Mouse (Mus musculus) cerebellum, postnatal 4 days (tissue): ENCODE results near the gene Tuft1.
A peak's percentile ranks its signal among the peaks of the same experiment; 100 is the strongest.
"Not testable (repeated sequence)": the region's sequence is repeated elsewhere in the genome, so short reads cannot be mapped to it uniquely, and the experiment has no call there.

Source experiments
- DNase-seq, 2 experiments: peaks; one replicate each; pipeline ENCODE4 v3.0.0; 2022; ENCODE audit warnings: low spot score in 2 of 2, mixed read lengths in 1 of 2

Gene Tuft1

DNA sequence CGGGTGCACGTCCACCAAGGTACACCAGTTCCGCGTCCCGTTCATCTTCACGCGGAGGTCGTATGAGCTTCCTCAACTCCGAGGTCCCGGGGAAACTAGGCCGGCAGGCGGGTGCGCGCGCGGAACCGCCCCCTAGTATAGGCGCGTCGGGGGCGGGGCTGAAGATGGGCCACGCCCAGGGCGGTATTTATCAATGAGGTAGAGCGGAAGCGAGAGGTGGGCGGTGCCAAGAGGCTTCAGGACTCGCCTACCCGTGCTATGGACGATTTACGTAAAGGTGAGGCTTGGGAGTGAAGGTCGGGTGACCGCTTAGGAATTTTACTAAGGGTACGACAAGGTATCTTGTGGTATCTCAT, at the start of gene Tuft1:
Gene Tuft1, minus strand, starts transcription at position 133 of the 356 bp plus-strand sequence.
- peak; percentile 36 to 43 for DNase-seq

DNA sequence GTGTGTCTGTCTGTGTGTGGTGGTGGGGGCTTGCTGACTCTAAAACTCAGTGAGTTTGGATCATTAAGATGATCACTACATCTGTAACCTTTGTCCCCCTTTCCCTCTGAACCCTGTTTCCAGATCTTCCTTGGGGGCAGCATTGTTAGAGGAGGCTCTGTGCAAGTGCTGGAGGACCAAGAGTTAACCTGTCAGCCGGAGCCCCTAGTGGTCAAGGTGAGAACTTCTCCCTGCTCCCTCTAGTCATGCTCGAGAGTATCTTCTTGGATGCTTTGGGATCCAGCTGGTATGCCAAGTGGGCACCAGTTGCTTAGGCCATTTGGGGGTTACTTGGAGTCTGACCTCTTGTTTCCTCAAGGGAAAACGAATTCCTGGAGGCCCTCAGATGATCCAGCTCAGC, 44.7 kb upstream of the Tuft1 start:
- DNase-seq: peak in 1 of 2 experiments; percentile 20

DNA sequence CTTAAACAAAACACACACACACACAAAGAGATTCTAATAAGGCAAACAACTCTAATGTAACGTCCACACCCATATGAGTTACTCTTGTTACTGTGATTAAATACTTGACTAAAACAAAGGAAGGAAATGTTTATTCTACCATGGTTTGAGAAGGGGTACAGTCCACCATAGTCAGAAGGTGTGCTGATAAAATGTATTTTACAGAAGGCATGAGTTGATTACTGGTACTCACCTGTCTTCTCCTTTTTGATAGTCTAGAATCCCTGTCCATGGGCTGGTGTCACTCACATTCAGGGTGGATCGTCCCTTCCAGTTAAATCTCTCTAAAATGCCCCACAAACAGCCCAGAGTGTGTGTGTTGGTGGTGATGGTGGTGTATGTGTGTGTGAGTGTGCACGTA, 44.2 kb upstream of the Tuft1 start:
- DNase-seq: no peak

DNA sequence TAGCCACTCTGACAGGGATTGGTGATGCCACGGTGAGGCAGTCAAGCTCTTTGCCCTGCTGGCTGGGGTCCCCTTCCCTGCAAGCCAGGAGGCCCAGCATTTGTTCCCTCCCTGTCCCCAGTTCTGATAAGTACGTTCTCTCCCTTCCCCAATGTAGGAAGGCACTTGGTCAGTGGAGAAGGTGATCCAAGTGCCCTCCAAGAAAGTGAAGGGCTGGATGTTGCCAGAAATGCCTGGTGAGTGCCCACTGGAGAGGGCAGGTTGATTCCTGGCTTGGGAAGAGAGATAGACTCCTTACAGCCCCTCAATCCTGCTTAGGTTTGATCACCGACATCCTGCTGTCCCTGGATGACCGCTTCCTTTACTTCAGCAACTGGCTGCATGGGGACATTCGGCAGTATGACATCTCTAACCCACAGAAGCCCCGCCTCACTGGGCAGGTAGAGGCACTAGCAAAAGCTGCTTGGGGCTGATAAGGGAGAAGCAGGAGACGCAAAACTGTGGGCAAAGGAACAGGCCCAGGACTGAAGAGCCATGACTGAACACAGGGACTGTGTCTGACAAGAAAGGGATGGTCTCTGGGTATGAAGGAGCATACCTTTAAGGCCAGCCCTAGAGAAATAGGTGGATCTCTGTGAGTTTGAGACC, 43.6 kb upstream of the Tuft1 start:
- not testable (repeated sequence) for DNase-seq

DNA sequence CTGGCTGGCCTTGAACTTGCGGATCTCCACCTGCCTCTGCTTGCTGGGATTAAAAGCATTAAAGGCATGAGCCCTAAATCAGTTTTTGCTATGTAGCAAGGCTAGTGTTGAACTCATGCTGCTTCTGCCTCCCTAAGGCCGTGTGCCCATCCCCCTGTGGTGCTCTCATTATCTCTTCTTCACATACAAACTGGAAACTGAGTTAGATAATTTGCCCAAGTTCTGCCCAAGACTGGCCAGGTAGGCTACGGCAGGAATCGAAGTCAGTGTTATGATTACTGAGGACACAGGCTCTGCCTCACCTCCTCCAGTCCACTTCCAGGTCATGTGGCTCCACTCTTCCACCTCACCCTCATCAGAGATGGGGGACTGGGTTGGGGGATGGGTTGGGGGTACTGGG, 37.6 kb upstream of the Tuft1 start:
- not testable (repeated sequence) for DNase-seq

DNA sequence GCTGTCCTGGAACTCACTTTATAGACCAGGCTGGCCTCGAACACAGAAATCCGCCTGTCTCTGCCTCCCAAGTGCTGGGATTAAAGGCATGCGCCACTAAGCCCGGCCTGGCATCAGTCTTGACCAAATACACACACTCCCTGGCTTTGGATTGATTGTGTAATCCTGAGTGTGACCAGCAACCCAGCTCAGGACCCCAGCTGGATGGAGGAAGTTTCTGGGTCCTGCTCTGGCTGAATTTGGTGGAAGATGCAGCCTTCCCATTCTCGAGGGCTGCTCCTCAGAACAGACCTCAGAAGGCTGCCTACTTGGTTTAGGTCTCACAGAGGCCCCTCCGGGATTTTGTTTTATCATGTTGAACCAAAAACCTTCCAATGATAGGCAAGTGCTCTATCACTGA, 36.9 kb upstream of the Tuft1 start:
- DNase-seq: not testable (repeated sequence)

DNA sequence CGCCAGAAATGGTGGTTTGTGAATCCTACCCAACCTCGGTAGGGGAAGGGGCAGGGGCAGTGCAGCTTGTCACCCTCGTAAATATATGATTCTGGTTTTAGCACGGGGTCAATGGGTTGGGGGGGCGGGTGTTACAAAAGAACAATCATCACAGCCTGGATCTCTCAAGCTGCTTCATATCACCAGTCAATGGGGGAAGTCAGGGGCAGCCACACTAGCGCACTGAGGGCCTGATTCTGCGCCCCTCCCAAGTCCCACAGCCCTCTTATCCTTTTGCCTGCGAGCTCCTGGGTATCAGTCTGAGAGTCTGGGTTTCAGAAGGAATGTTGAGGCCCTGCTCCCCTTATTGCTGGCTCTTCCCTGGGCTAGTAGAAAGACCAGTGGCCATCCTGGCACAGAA, 35.2 kb upstream of the Tuft1 start:
- DNase-seq: not testable (repeated sequence)

DNA sequence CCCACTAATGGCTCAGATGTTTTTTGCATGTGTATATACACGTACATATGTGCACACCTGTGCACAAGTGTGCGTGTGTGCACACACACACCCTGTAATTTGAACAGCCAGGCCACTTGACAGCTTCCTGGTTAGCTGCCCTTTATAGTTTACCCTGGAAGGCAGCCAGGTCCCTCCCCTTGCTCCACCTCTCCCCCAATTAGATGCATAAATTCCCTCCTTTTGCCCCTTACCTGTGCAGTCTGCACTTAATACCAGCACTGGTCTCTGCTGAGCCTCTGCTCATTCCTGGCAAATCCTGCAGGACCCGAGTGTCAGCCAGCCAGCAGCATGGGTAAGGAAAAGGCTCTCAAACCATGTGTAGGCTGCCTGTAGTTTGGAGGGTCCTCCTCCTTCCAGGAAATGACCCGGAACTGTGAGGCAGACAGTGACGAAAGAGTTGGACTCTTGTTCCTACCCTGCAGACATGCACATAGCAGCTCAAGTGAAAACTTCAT, 34.7 kb upstream of the Tuft1 start, which contains the start of gene Selenbp2:
Gene Selenbp2, plus strand, starts transcription at position 228 of the 497 bp plus-strand sequence.
- no peak for DNase-seq

DNA sequence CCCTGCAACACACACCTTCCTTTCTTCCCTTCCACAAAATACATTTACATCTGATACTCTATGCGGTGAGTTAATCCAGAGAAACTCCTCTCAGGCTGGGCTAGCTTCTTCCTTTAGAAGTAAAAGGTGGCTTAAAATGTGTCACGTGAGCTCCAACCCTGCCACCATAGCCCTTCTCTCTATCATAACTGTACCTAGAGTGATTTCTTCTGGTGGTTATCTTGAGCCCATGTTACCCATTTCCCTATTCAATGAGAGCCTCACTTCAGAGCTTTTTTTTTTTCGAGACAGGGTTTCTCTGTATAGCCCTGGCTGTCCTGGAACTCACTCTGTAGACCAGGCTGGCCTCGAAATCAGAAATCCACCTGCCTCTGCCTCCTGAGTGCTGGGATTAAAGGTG, 33.0 kb upstream of the Tuft1 start:
- not testable (repeated sequence) for DNase-seq

DNA sequence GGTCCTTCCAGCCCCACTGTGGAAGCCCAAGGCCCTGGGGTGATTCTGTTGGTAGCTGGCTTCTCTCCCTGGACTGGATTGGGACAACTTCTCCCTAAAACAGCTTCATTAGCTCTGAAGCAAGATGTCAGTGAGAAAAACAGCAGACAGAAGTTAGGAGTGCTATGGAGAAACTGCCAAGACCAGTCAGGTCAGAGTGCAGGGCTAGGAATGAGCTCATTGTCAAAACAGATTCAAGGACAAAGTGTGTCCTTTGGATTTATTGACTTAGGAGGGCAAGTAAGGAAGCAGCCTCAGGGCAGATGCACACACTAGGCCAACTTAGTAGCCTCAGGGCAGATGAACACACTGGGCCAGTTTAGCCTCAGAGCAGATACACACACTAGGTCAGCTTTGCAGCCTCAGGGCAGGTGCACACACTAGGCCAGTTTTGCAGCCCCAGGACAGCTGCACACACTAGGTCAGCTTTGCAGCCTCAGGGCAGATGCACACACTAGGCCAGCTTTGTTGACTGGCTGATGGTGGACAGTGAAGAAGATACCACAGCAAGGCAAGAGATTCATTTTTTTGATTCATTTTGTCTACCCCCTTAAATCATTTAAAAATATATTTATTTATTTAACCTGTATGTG, 32.1 kb upstream of the Tuft1 start:
- no peak for DNase-seq

DNA sequence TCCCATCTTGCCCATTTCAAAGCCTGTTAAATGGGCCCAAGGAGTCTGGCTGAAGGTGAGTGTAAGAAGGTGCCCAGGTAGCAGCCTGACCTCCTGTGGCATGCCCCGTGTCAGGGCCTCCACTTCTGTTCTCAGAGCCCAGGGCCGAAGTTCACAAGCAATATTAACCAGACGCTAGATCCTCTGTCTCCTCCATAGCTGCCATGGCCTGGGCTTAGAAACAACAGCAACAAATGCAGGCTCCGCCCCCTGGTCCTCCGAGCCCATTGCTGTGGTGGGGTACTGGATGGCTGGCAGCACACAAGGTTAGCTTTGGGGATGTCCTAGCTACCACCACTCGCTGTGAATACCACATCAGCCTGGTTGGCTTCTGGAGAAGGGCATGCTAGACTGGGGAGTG, 31.5 kb upstream of the Tuft1 start:
- DNase-seq: not testable (repeated sequence)

DNA sequence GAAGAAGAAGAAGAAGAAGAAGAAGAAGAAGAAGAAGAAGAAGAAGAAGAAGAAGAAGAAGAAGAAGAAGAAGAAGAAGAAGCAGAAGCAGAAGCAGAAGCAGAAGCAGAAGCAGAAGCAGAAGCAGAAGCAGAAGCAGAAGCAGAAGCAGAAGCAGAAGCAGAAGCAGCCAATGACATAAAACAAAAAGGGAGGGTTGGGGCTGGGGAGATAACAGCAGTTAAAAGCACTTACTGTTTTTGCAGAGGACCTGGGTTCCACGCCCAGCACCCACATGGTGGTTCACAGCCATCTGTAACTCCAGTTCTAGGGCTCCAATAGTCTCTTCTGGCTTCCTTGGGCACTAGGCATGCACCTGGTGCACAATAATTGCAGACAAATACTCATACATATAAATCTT, 30.5 kb upstream of the Tuft1 start:
- not testable (repeated sequence) for DNase-seq

DNA sequence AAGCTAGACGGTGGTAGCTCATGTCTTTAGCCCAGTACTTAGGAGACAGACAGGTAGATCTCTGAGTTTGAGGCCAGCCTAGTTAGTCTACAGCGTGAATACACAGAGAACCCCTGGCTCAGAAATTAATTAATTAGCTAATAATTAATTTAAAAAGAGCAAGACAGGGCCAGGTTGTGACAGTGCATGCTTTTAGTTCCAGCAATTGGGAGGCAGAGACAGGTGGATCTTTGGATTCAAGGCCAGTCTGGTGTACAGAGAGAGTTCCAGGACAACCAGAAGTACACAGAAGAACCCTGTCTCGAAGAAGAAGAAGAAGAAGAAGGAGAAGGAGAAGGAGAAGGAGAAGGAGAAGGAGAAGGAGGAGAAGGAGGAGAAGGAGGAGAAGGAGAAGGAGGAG, 30.0 kb upstream of the Tuft1 start:
- DNase-seq: not testable (repeated sequence)

DNA sequence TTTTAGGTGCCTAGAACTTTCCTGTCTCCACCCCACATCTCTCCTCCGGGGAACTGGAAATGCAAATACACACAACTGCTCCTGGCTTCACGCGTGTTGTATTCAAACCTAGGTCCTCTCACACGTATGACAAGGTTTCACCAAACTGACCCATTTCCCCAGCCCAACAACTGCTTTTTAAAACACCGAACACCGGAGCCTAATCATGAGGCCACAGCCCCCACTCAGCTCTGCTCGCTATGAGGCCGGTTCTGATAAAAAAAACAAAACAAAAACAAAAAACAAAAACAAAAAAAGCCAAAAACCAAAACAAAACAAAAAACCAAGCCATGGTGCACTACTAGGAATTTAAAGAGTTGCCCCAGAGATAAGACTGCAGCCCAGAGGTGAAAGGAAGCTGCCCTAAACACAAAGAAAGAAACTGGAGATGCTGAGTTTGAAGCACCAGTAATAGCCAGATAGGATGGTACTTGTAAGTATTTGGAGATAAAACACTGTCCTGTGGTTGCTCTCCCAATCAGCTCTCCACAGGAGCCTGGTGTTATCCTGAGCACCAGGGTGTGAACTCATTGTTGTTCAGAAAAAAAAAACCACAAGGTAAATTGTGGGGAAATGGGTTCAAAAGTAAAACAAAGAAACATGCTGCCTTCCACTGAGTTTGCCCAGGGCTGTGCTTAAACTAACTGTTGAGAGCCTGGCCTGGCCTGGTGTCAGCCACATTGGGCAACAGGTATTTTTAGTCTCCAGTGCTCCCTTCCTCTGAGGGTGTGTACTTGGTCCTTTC, 27.5 kb upstream of the Tuft1 start:
- DNase-seq: not testable (repeated sequence)

DNA sequence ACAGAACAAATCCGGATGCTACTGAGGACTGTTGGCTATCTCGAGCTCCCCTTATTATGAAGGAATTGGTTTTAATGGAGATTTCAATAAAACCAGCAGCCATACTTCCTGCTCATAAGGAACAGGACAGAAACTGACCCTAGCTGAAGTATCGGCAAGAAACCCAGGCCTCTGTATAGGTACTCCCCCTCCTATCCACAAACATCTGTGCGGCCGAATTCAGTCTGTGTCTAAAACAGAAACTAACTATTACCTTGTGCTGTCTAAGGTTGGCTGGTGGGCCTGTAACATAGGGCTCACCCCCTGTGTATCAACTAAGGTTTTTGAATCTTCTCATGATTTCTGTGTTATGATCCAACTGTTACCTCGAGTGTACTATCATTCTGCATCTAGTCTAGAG, 25.0 kb upstream of the Tuft1 start:
- no peak for DNase-seq

DNA sequence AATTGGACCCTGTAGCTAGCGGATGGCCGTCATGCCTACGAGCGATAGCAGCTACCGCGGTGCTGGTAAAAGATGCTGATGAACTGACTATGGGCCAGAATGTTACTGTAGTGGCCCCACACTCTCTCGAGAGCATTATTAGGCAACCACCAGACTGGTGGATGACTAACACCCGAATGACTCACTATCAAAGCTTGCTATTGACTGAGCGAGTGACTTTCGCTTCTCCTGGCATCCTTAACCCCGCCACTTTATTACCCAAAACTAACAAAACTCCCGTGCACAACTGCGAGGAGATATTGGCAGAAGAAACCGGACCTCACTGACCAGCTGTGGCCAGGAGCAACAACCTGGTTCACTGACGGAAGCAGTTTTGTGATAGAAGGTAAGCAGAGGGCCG, 22.1 kb upstream of the Tuft1 start:
- DNase-seq: no peak

DNA sequence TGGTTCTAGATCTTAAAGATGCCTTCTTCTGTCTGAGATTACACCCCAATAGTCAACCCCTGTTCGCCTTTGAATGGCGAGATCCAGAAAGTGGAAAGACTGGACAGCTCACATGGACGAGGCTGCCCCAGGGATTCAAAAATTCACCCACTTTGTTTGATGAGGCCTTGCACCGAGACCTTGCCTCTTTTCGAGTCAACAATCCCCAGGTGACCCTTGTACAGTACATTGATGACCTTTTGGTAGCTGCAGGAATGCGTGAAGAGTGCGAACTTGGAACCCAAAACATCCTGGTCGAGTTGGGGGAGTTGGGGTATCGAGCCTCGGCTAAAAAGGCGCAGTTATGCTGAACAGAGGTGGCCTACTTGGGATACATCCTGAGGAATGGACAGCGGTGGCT, 21.4 kb upstream of the Tuft1 start:
- DNase-seq: not testable (repeated sequence)

DNA sequence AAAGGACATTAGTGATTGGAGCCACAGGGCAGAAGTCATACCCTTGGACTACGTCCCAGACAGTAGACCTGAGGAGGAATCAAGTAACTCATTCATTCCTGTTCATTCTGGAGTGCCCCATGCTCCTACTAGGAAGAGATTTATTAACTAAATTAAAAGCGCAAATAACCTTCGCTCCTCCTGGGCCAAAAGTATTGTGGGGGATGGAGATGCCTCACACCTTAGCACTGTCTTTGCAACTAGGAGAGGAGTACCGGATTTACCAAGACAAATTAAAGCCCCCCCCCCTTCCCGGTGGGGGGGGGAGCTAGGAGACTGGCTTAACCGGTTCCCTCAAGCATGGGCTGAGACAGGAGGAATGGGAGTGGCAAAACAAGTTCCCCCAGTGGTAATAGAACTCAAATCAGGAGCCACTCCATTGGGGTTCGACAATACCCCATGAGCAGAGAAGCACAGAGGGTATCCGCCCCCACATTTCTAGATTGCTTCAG, 20.7 kb upstream of the Tuft1 start:
- DNase-seq: no peak

DNA sequence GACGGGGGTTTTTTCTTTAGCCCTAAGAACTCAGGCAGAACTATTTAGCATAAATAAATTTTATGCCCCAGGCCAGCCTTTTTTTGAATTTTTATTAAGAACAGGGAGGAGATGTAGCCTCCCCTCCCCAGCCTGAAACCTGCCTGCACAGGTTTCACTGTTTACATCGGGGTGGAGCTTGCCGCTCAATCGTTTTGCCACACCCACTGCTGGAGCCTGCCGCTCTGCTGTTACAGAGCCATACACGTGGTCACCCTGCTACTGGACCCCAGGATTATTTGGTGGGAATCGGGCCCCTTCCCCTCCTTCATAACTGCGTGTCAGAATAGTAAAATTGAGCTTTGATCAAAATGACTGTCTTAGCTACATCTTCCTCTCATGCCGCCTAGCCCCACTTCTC, 16.4 kb upstream of the Tuft1 start:
- not testable (repeated sequence) for DNase-seq

DNA sequence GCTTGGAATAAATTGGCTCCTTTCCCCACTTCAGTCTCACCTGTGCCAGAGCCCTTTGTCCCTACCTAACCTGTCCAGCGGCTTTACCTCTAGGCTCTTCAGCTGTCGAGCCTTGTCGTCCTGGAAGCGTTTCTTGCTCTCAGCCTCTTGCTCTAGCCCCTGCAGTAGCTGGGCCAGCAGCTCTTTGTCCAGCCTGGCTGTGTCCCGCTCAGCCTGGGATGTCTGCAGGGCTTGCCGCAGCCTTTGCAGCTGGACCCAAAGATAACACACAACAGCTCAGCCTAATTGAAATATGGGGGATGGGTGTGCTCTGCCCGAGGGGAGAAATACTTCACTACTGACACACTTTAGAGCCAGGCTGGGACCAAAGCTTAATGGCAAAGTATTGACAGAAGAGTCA, 7.2 kb upstream of the Tuft1 start:
- DNase-seq: not testable (repeated sequence)

DNA sequence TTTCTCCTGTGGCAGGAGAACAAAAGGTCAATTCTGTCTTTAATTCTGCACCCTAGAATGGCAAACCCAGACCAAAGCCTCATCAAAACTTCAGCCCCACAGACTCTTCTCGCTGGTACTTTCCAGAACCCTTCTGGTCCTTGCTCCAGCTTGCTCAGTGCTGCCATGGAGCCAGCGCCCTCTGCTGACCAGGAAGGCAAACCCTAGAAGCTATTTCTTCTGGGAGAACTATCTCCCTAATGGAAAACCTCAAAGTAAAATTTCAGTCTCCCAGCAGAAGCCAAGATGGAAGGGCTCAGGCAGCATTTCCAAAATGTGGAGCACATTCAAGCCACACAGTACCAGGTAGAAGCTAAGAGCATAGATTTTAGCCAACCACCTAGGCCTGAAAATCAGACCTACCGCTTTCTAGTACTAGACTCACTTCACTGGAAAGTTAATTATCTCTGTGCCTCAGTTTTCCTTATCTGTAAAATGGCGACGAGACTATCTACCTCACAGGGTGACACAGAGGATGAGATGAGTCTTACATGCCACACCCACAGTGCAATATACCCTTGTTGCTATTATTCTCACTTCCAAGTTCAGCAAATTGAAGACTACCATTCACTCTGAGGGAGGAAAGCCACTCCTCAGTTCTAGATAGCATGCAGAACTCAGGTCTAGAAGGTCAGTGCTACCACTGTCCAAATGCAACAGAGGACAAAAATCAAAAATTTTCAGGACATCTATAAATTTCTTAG, 6.6 kb upstream of the Tuft1 start:
- DNase-seq: not testable (repeated sequence)

DNA sequence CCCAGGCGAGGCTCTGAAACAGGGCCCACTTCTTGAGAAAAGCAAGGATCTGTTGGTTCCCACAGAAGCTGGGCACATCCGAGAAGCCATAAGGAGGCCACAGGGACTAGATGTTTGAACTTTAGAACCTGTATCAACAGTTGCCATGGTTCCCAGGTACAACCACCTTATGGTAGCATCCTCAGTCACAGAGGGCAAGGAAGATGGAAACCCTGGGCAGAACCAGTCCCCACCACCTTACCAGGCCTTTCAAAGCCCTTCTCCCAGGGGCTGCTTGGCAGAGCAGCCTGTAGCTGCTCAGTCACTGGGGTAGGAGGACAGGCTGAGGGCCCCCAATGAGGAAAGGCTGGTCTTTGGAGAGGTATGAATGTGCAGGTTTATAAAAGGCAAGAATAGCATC, 2.2 kb upstream of the Tuft1 start:
- DNase-seq: not testable (repeated sequence)
